Mouse (Mus musculus) kidney, adult 2 months (tissue): ENCODE results near the gene Cldnd2. TPM values are rescaled to one million over a fixed set of nuclear protein-coding genes. Genes with fewer than 3 reads are reported as not detected.
"Not testable (repeated sequence)": the region's sequence is repeated elsewhere in the genome, so short reads cannot be mapped to it uniquely, and the experiment has no call there.

Experiments
- DNase-seq: peaks from one replicate; pipeline ENCODE4 v3.0.0; 2021
- H3K27ac ChIP-seq: fragments of 200-500 bp; 2 replicates; pipeline ENCODE4 v1.5.1; 2012; ENCODE audit warnings: low read depth, low read length, control low read depth, inconsistent platforms; ENCODE audit not compliant: insufficient read depth
- H3K27me3 ChIP-seq: fragments of 200-500 bp; replicated peaks from 2 replicates; pipeline ENCODE4 v1.6.1; 2012; ENCODE audit warnings: mild to moderate bottlenecking, moderate library complexity, low read length, inconsistent platforms; ENCODE audit not compliant: control insufficient read depth, insufficient read depth
- H3K36me3 ChIP-seq: fragments of 200-500 bp; 2 replicates; pipeline ENCODE4 v1.6.1; 2012; ENCODE audit warnings: mild to moderate bottlenecking, moderate library complexity, low read length, inconsistent platforms; ENCODE audit not compliant: control insufficient read depth, insufficient read depth
- H3K4me1 ChIP-seq: fragments of 200-500 bp; 2 replicates; pipeline ENCODE4 v1.6.1; 2011; ENCODE audit warnings: low read length; ENCODE audit not compliant: control insufficient read depth, insufficient read depth
- H3K4me3 ChIP-seq: fragments of 200-500 bp; 2 replicates; pipeline ENCODE4 v1.5.1; 2011; ENCODE audit warnings: mild to moderate bottlenecking, low read depth, low read length, control low read depth; ENCODE audit not compliant: insufficient read depth
- CTCF ChIP-seq: fragments of 200-500 bp; conservative IDR thresholded peaks from 2 replicates; pipeline ENCODE4 v1.5.1; 2011; ENCODE audit warnings: low read depth, mild to moderate bottlenecking, control low read depth, low read length, moderate library complexity, mixed read lengths; ENCODE audit not compliant: insufficient read depth, insufficient read length
- POLR2A ChIP-seq: fragments of 200-500 bp; IDR thresholded peaks from one replicate; pipeline ENCODE4 v1.6.1; 2011; ENCODE audit warnings: low read depth, low read length, control low read depth
- WGBS: fragments of 180-500 bp; shearing (Covaris S2); methylation state at CpG from one replicate; pipeline ENCODE4 v1.1.7; 2018; 5-methylcytosine and 5-hydroxymethylcytosine counted together
- polyA plus RNA-seq: library from polyadenylated mRNA; depleted of rRNA; stranded (reverse); fragments of >200 nt; gene quantifications from 2 replicates; pipeline ENCODE4 v1.2.3, GENCODE M21; 2012; rRNA removed

The Cldnd2 gene
- polyA plus RNA-seq, result 0.33 TPM in 1 of 2 replicates, not detected in the other

GRCm38 (mm10) chr7:43440482-43440881 is at the start of gene Cldnd2:
Gene Cldnd2 (plus strand): TSS chr7:43440782.
- 83% methylated on average over 6 of the region's 6 CpGs for WGBS
- Histone ChIP-seq H3K36me3 (no peaks in the 10 kb centered on the region), H3K27me3 (no peaks in the 10 kb centered on the region), H3K27ac (no peak within 1 kb of the TSS), H3K4me1 (peaks cover 7% of the 10 kb centered on the region; the same call in 1 of the 2 replicates), H3K4me3 (no peak within 1 kb of the TSS)
- TF ChIP-seq POLR2A (no peak), CTCF (no peak)
- DNase-seq, result no peak

GRCm38 (mm10) chr7:43392349-43393121 is 48.0 kb upstream of the Cldnd2 start:
- H3K36me3 ChIP-seq, result no peaks in the 10 kb centered on the region
- no peaks in the 10 kb centered on the region for H3K4me1 ChIP-seq

GRCm38 (mm10) chr7:43399501-43399900 is 41.1 kb upstream of the Cldnd2 start:
- Histone ChIP-seq H3K4me1 (no peaks in the 10 kb centered on the region), H3K36me3 (no peaks in the 10 kb centered on the region), H3K27ac (no peak overlapping the region), H3K27me3 (no peaks in the 10 kb centered on the region), H3K4me3 (no peak overlapping the region)
- no peak for DNase-seq
- 86% methylated on average over 2 of the region's 2 CpGs for WGBS
- TF ChIP-seq POLR2A, result no peak
- no peak for TF ChIP-seq CTCF

More at GRCm38 (mm10) chr7:43392349-43393121, 48.0 kb upstream of the Cldnd2 start:
- TF ChIP-seq CTCF (no peak), POLR2A (no peak)
- DNase-seq, result no peak
- Histone ChIP-seq H3K4me3 (no peak overlapping the region), H3K27me3 (no peaks in the 10 kb centered on the region), H3K27ac (no peak overlapping the region)
- 67% methylated on average over 8 of the region's 8 CpGs for WGBS

- 12% methylated on average over 2 of the region's 2 CpGs for WGBS
- Histone ChIP-seq H3K27ac (no peak overlapping the region), H3K4me3 (no peak overlapping the region), H3K4me1 (no peaks in the 10 kb centered on the region), H3K36me3 (no peaks in the 10 kb centered on the region), H3K27me3 (no peaks in the 10 kb centered on the region)
- no peak for TF ChIP-seq CTCF
- no peak for TF ChIP-seq POLR2A
- DNase-seq, result no peak
Measured at GRCm38 (mm10) chr7:43402718-43403117, 37.9 kb upstream of the Cldnd2 start.

DNA sequence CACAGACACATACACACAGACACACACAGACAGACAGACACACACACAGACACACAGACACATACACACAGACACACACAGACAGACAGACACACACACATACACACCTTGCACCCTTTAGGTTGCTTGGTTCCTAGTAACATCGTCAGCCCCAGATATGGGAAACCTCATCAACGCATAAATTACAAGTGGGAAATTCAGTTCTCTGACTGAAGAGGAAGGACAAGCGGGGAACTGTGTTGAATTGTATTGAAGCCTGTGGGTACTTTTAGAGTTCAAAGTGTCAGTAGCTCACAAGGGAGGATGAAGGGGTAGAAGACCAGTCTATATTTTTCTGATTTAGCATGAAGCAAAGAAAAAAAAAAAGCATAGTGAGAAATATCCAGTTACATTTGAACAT is 33.0 kb upstream of the Cldnd2 start:
- no peaks in the 10 kb centered on the region for H3K36me3 ChIP-seq
- H3K4me3 ChIP-seq, result no peak overlapping the region
- TF ChIP-seq CTCF (no peak), POLR2A (no peak)
- H3K27me3 ChIP-seq, result no peaks in the 10 kb centered on the region
- no peak overlapping the region for H3K27ac ChIP-seq
- WGBS, result 66% methylated on average over 3 of the region's 3 CpGs
- no peaks in the 10 kb centered on the region for H3K4me1 ChIP-seq
- no peak for DNase-seq

DNA sequence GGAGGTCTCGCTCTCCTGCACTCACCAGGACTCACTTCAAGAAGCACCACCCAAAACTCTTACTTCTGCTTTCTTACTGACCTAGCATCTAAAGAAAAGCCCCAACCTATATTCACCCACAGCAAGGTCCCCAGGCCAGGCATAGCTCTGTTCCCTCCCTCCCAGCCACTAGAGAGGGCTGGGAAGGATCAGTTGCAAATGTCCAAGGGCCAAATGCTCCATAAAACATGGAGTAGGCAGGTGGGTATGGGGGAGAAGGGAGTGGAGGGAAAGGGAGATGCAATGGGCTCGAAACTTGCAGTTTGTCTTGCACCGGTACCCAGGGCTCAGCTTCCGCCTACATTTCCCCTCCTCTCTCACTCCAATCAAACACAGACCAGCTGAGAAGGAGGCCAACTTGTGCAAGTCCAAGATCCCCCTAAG is 32.4 kb upstream of the Cldnd2 start, which contains the start of gene Siglecg:
Siglecg (plus strand) TSS at position 74 of the 423 bp plus-strand sequence.
- Histone ChIP-seq H3K27me3 (no peaks in the 10 kb centered on the region), H3K4me1 (no peaks in the 10 kb centered on the region), H3K27ac (no peak within 1 kb of the TSS), H3K36me3 (no peaks in the 10 kb centered on the region), H3K4me3 (no peak within 1 kb of the TSS)
- DNase-seq, result no peak
- 19% methylated on average over 4 of the region's 4 CpGs for WGBS
- TF ChIP-seq CTCF, result no peak
- TF ChIP-seq POLR2A, result no peak

DNA sequence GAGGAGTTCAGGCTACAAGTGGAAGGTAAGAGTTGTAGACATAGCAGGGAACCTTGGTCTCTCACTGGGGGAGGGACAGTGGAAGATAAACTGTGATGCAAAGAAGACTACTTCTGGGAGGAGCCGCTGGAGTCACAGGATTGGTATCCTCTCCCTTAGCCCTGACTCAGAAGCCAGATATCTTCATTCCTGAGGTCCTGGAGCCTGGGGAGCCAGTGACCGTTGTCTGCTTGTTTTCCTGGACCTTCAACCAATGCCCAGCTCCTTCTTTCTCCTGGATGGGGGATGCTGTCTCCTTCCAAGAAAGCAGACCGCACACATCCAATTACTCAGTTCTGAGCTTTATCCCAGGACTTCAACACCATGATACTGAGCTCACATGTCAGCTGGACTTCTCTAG is 31.5 kb upstream of the Cldnd2 start:
- TF ChIP-seq POLR2A (no peak), CTCF (no peak)
- WGBS, result 68% methylated on average over 3 of the region's 3 CpGs
- Histone ChIP-seq H3K27me3 (no peaks in the 10 kb centered on the region), H3K4me3 (no peak overlapping the region), H3K36me3 (no peaks in the 10 kb centered on the region), H3K4me1 (no peaks in the 10 kb centered on the region), H3K27ac (no peak overlapping the region)
- no peak for DNase-seq

GRCm38 (mm10) chr7:43411724-43412123 is 28.9 kb upstream of the Cldnd2 start:
- not testable (repeated sequence) for H3K27me3 ChIP-seq, H3K4me1 ChIP-seq, H3K36me3 ChIP-seq, H3K27ac ChIP-seq, DNase-seq, H3K4me3 ChIP-seq
- WGBS, result 32% methylated on average over 4 of the region's 4 CpGs
